Mouse (Mus musculus): ENCODE results near the gene Lrmda.

GRCm38 (mm10) chr14:22046262-22046856 lies 26.8 kb downstream of the Lrmda start:
- TF ChIP-seq POU5F1 (IDR thresholded peaks at IDR 0.05; ENCODE audit: borderline replicate concordance, low read length) = no peak
- no peak for TF ChIP-seq CTCF (conservative IDR thresholded peaks at IDR 0.05; ENCODE audit: low read length)
